Mouse (Mus musculus): ENCODE measurements around the gene Nploc4.

- TF ChIP-seq CTCF (IDR thresholded peaks at IDR 0.05; ENCODE audit: low read depth) (no peak), EP300 (IDR thresholded peaks at IDR 0.05; ENCODE audit: low read depth) (no peak)
Measured at GRCm38 (mm10) chr11:120381157-120381556, 56.4 kb downstream of the Nploc4 start.
